Mouse (Mus musculus): ENCODE measurements around the gene Arl10.

DNA sequence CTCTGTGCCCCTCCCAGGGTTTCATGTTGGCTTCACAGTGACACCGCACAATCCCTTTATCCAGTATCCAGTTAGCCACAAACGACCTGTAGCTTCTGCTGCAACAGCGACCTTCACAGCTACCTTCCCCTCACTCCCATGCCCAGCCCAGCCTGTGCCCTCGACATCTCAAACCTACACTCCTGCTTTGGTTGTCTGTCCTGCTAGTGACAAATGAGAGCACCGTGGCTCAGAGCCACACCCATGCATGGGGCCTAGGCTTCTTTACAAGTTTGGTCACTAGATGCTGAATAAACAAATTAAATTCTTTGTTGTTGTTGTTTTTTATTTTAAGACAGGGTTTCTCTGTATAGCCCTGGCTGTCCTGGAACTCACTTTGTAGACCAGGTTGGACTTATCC is 32.4 kb downstream of the Arl10 start:
- TF ChIP-seq CTCF (IDR thresholded peaks at IDR 0.05; ENCODE audit: low read depth) (no peak), EP300 (IDR thresholded peaks at IDR 0.05; ENCODE audit: low read depth) (no peak)
